Mouse (Mus musculus) MEL-GATA-1-ER (cell line): ENCODE results near the gene Cacna2d4.
A peak's percentile ranks its signal among the peaks of the same experiment; 100 is the strongest.

ENCODE experiments used
- DNase-seq: peaks from one replicate; pipeline ENCODE4 v3.0.0-alpha.2; 2012; ENCODE audit warnings: low read depth; ENCODE audit errors: extremely low read depth

Gene Cacna2d4

GRCm38 (mm10) chr6:119303331-119303730 is 67.0 kb downstream of the Cacna2d4 start:
- DNase-seq = no peak

GRCm38 (mm10) chr6:119307867-119308413 is 71.6 kb downstream of the Cacna2d4 start:
- no peak for DNase-seq

GRCm38 (mm10) chr6:119310176-119310575 is 73.8 kb downstream of the Cacna2d4 start:
- DNase-seq = no peak

- DNase-seq = no peak
Measured at GRCm38 (mm10) chr6:119312381-119312780, 76.1 kb downstream of the Cacna2d4 start.

- DNase-seq = no peak
Measured at GRCm38 (mm10) chr6:119313096-119313495, 76.8 kb downstream of the Cacna2d4 start.

GRCm38 (mm10) chr6:119313588-119314375 is 77.5 kb downstream of the Cacna2d4 start:
- DNase-seq = no peak

GRCm38 (mm10) chr6:119314751-119315476 is 78.6 kb downstream of the Cacna2d4 start:
- DNase-seq = peak; percentile 29

GRCm38 (mm10) chr6:119318732-119319131 is 82.4 kb downstream of the Cacna2d4 start:
- DNase-seq = no peak

GRCm38 (mm10) chr6:119319358-119319757 is 83.0 kb downstream of the Cacna2d4 start:
- no peak for DNase-seq

- DNase-seq = no peak
Measured at GRCm38 (mm10) chr6:119320481-119320880, 84.2 kb downstream of the Cacna2d4 start.

GRCm38 (mm10) chr6:119321752-119322151 is 85.4 kb downstream of the Cacna2d4 start:
- DNase-seq = no peak

- DNase-seq = no peak
Measured at GRCm38 (mm10) chr6:119324776-119325175, 88.5 kb downstream of the Cacna2d4 start.

- no peak for DNase-seq
Measured at GRCm38 (mm10) chr6:119325978-119326377, 89.7 kb downstream of the Cacna2d4 start.

- no peak for DNase-seq
Measured at GRCm38 (mm10) chr6:119326541-119326940, 90.2 kb downstream of the Cacna2d4 start.

GRCm38 (mm10) chr6:119328521-119329115 is 92.3 kb downstream of the Cacna2d4 start:
- DNase-seq = no peak

GRCm38 (mm10) chr6:119329215-119329714 is 92.9 kb downstream of the Cacna2d4 start:
- no peak for DNase-seq

GRCm38 (mm10) chr6:119329936-119330335 is 93.6 kb downstream of the Cacna2d4 start:
- no peak for DNase-seq

- no peak for DNase-seq
Measured at GRCm38 (mm10) chr6:119330506-119330905, 94.2 kb downstream of the Cacna2d4 start, which contains the start of gene Lrtm2. TSS of gene Lrtm2 (minus strand) at chr6:119330766.

- no peak for DNase-seq
Measured at GRCm38 (mm10) chr6:119332111-119332510, 95.8 kb downstream of the Cacna2d4 start.

GRCm38 (mm10) chr6:119333202-119333601 is 96.9 kb downstream of the Cacna2d4 start:
- no peak for DNase-seq

GRCm38 (mm10) chr6:119333831-119334230 is 97.5 kb downstream of the Cacna2d4 start:
- no peak for DNase-seq

- peak; percentile 26 for DNase-seq
Measured at GRCm38 (mm10) chr6:119336124-119336523, 99.8 kb downstream of the Cacna2d4 start.
